Mouse (Mus musculus): ENCODE measurements around the gene Nmt1. TPM values are rescaled to one million over a fixed set of nuclear protein-coding genes. Genes with fewer than 3 reads are reported as not detected.

Gene Nmt1
- 10 to 100 TPM; 61.4 to 63.8 TPM for total RNA-seq (2023)

GRCm38 (mm10) chr11:103028176-103028891 is at the start of gene Nmt1, which contains the start of gene Dcakd:
Nmt1 (plus strand) TSS chr11:103028190.
Dcakd (minus strand) TSS chr11:103028333.

GRCm38 (mm10) chr11:103101481-103101865 is 73.5 kb downstream of the Nmt1 start, which contains the start of the genes Plcd3 and Acbd4:
Plcd3 (minus strand) TSS chr11:103101658.
Acbd4 (plus strand) TSS chr11:103101682.

GRCm38 (mm10) chr11:103116008-103116818 is 88.2 kb downstream of the Nmt1 start, which contains the start of gene Hexim1:
Hexim1 (plus strand) TSS chr11:103116231.

Other genes with a start within 250 kb of the Nmt1 start
- gene Gjc1, start 208.5 kb upstream of the Nmt1 start, total RNA-seq (2023): not detected
- not detected for gene Higd1b, start 192.3 kb upstream of the Nmt1 start, total RNA-seq (2023)
- gene Eftud2, start 147.2 kb upstream of the Nmt1 start, total RNA-seq (2023): 10 to 100 TPM; 64.6 to 70.3 TPM
- gene Ccdc103, start 147.0 kb upstream of the Nmt1 start, total RNA-seq (2023): not detected
- not detected for gene Fam187a, start 143.0 kb upstream of the Nmt1 start, total RNA-seq (2023)
- gene Gfap, start 127.3 kb upstream of the Nmt1 start, total RNA-seq (2023): 1 to 10 TPM; 1.8 to 2.8 TPM
- gene Kif18b, start 103.1 kb upstream of the Nmt1 start, total RNA-seq (2023): 10 to 100 TPM; 31.3 to 41.0 TPM
- gene C1ql1, start 81.5 kb upstream of the Nmt1 start, total RNA-seq (2023): not detected
- 10 to 100 TPM; 19.6 to 21.8 TPM for gene Dcakd, start 143 bp downstream of the Nmt1 start, total RNA-seq (2023)
- gene Plcd3, start 73.5 kb downstream of the Nmt1 start, total RNA-seq (2023): under 1 TPM; 0.33 to 0.59 TPM
- 10 to 100 TPM; 16.9 to 19.3 TPM for gene Acbd4, start 73.5 kb downstream of the Nmt1 start, total RNA-seq (2023)
- 10 to 100 TPM; 33.5 to 37.7 TPM for gene Hexim1, start 88.0 kb downstream of the Nmt1 start, total RNA-seq (2023)
- 1 to 10 TPM; 1.7 to 2.1 TPM for gene Hexim2, start 104.2 kb downstream of the Nmt1 start, total RNA-seq (2023)
- 100 to 1,000 TPM; 465 to 579 TPM for gene Fmnl1, start 142.9 kb downstream of the Nmt1 start, total RNA-seq (2023)
- not detected for gene 1700023F06Rik, start 180.4 kb downstream of the Nmt1 start, total RNA-seq (2023)
- not detected for gene Spata32, start 190.2 kb downstream of the Nmt1 start, total RNA-seq (2023)
- 10 to 100 TPM; 27.9 to 35.2 TPM for gene Map3k14, start 239.3 kb downstream of the Nmt1 start, total RNA-seq (2023)

Measured in neutrophil, adult 83 days (primary cell).